Mouse (Mus musculus): ENCODE measurements around the gene Taar2.

DNA sequence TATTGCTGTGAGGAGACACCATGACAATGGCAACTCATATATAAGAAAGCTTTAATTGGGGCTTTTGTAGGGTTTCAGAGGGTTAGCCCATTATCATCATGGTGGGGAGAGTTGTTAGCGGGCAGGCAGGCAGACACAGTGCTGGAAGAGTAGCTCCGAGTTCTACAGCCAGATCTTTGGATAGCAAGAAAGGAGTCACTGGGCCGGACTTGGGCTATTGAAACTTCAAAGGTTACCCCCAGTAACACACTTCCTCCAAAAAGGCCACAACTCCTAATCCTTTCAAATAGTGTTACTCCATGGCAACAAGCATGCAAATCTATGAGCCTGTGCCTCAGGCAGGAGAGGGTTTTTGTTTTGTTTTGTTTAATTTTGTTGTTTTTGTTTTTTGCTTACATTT, 37.3 kb upstream of the Taar2 start:
- TF ChIP-seq CTCF (conservative IDR thresholded peaks at IDR 0.05; ENCODE audit: insufficient read depth, insufficient read length, low read depth, low read length), result no peak
- TF ChIP-seq POLR2A (IDR thresholded peaks at IDR 0.05; ENCODE audit: low read depth, low read length), result no peak

Data from kidney, adult 2 months (tissue).